Comparison of ENCODE assay signal across 11 mouse cellular contexts in genomic region chr2:35265775-35266174, GRCm38 (mm10). TPM values are rescaled to one million over a fixed set of nuclear protein-coding genes. Genes with fewer than 3 reads are reported as not detected.
DNase-seq lines count a peak whose midpoint lies in the region; ATAC-seq lines count a peak whose summit lies in the region.
"Had no signal": no experiment of that assay in that cellular context is flagged by ENCODE, and none has a peak within 500 bp of the region (broad histone marks: within the 10 kb centered on the region; RNA-seq: fewer than 3 reads in every experiment).

No protein-coding gene starts in this region.

- peaks cover 26% of the 10 kb centered on the region for H3K4me1 ChIP-seq in forebrain, embryonic 10.5 days
- H3K4me1 ChIP-seq in forebrain, embryonic 14.5 days (ENCODE audit: control insufficient read depth, insufficient read depth, low read length): peaks cover 3% of the 10 kb centered on the region; the same call in 1 of the 2 replicates
- peaks cover 65% of the 10 kb centered on the region for H3K4me1 ChIP-seq in heart, embryonic 16.5 days (ENCODE audit: control insufficient read depth, insufficient read depth, low read length)
- H3K4me1 ChIP-seq in limb, embryonic 10.5 days: peaks cover 39% of the 10 kb centered on the region

- DNase-seq in forebrain, embryonic 10.5 days (ENCODE audit: extremely low spot score, low spot score): no peak
- DNase-seq in forebrain, embryonic 14.5 days (ENCODE audit: low spot score): no peak
- no peak for DNase-seq in heart, postnatal 4 days
- DNase-seq in limb, embryonic 10.5 days (ENCODE audit: low spot score): peak; percentile 51
- no peak for DNase-seq in adrenal gland, postnatal 25 days

- H3K27me3 ChIP-seq in forebrain, embryonic 10.5 days (ENCODE audit: poor library complexity, severe bottlenecking): peaks cover 26% of the 10 kb centered on the region
- no peaks in the 10 kb centered on the region for H3K27me3 ChIP-seq in forebrain, embryonic 14.5 days (replicated peaks; ENCODE audit: control insufficient read depth, insufficient read depth, low read length)
- no peaks in the 10 kb centered on the region for H3K27me3 ChIP-seq in heart, embryonic 16.5 days (ENCODE audit: control insufficient read depth, insufficient read depth, low read length)
- H3K27me3 ChIP-seq in limb, embryonic 10.5 days (ENCODE audit: low read depth, poor library complexity, severe bottlenecking): peaks cover 28% of the 10 kb centered on the region; the same call in 1 of the 2 replicates
- H3K27me3 ChIP-seq: neural tube, embryonic 15.5 days had no signal

- no peak overlapping the region for H3K4me2 ChIP-seq in forebrain, embryonic 14.5 days (ENCODE audit: low read length)
- peak overlapping the region; percentile 36; the same call in 1 of the 2 replicates for H3K4me2 ChIP-seq in heart, embryonic 16.5 days (ENCODE audit: low read depth, low read length)
- H3K4me2 ChIP-seq: lung, embryonic 14.5 days; neural tube, embryonic 15.5 days had no signal

- peak overlapping the region; percentile 44; the same call in 1 of the 2 replicates for H3K27ac ChIP-seq in forebrain, embryonic 10.5 days
- no peak overlapping the region for H3K27ac ChIP-seq in forebrain, embryonic 14.5 days (ENCODE audit: low read depth, low read length)
- H3K27ac ChIP-seq in heart, embryonic 16.5 days (ENCODE audit: low read length): peak overlapping the region; percentile 61
- peak overlapping the region; percentile 82 for H3K27ac ChIP-seq in limb, embryonic 10.5 days
- H3K27ac ChIP-seq: hindbrain, postnatal 0 days; neural tube, embryonic 15.5 days had no signal

- H3K36me3 ChIP-seq in forebrain, embryonic 10.5 days (replicated peaks): no peaks in the 10 kb centered on the region
- H3K36me3 ChIP-seq in forebrain, embryonic 14.5 days (ENCODE audit: control insufficient read depth, insufficient read depth, low read length): no peaks in the 10 kb centered on the region
- H3K36me3 ChIP-seq in heart, embryonic 16.5 days (ENCODE audit: control insufficient read depth, insufficient read depth): no peaks in the 10 kb centered on the region
- H3K36me3 ChIP-seq in limb, embryonic 10.5 days: no peaks in the 10 kb centered on the region
- H3K36me3 ChIP-seq: neural tube, embryonic 15.5 days had no signal

- no peak overlapping the region for H3K4me3 ChIP-seq in forebrain, embryonic 10.5 days
- H3K4me3 ChIP-seq in forebrain, embryonic 14.5 days (ENCODE audit: low read depth, low read length): no peak overlapping the region
- no peak overlapping the region; the same call in 1 of the 2 replicates for H3K4me3 ChIP-seq in heart, embryonic 16.5 days (ENCODE audit: low read length)
- H3K4me3 ChIP-seq in limb, embryonic 10.5 days: no peak overlapping the region
- H3K4me3 ChIP-seq: neural tube, embryonic 15.5 days had no signal

- WGBS in forebrain, embryonic 10.5 days: 89% methylated on average over 8 of the region's 8 CpGs
- WGBS in forebrain, embryonic 14.5 days: 88% methylated on average over 8 of the region's 8 CpGs
- WGBS in heart, embryonic 16.5 days: 64% methylated on average over 8 of the region's 8 CpGs
- 69% methylated on average over 8 of the region's 8 CpGs for WGBS in limb, embryonic 10.5 days

- no peak overlapping the region for H3K9ac ChIP-seq in forebrain, embryonic 14.5 days (ENCODE audit: low read length)
- peak overlapping the region; percentile 53; the same call in 1 of the 2 replicates for H3K9ac ChIP-seq in heart, embryonic 16.5 days (ENCODE audit: low read length)
- H3K9ac ChIP-seq: lung, embryonic 14.5 days; neural tube, embryonic 15.5 days had no signal

- ATAC-seq in forebrain, embryonic 14.5 days: no peak
- ATAC-seq in heart, embryonic 16.5 days (replicated peaks; ENCODE audit: extremely low read depth, insufficient read depth, low FRiP score): no peak
- ATAC-seq in CD4-positive, CD25-positive, alpha-beta regulatory T cell, adult 4 months: peak; percentile 17
- ATAC-seq in activated CD4-positive, CD25-positive, alpha-beta regulatory T cell, adult 4 months: no peak

- H3K9me3 ChIP-seq in forebrain, embryonic 10.5 days: no peaks in the 10 kb centered on the region
- no peaks in the 10 kb centered on the region for H3K9me3 ChIP-seq in forebrain, embryonic 14.5 days (replicated peaks; ENCODE audit: control insufficient read depth, low read length)
- H3K9me3 ChIP-seq in heart, embryonic 16.5 days (replicated peaks; ENCODE audit: control insufficient read depth, low read length): no peaks in the 10 kb centered on the region
- no peaks in the 10 kb centered on the region for H3K9me3 ChIP-seq in limb, embryonic 10.5 days (replicated peaks)
- H3K9me3 ChIP-seq: neural tube, embryonic 15.5 days had no signal

RNA-seq across cellular contexts. Expression of gene Gsn, which starts 9.6 kb away (rescaled TPM):
- 14.6 and 15.5 TPM in 2 replicates for polyA plus RNA-seq in forebrain, embryonic 10.5 days (2016; fragmentation: Nextera tagmentation; extraction: Ambion mirVana)
- polyA plus RNA-seq in forebrain, embryonic 14.5 days (2014; fragmentation: Nextera tagmentation; extraction: Ambion mirVana): 22.5 and 25.0 TPM in 2 replicates
- polyA plus RNA-seq in heart, embryonic 16.5 days (2015; fragmentation: Nextera tagmentation; extraction: Ambion mirVana): 348 and 376 TPM in 2 replicates
- 100 to 1,000 TPM; 164 to 171 TPM for total RNA-seq in heart, postnatal 4 days (2021)
- polyA plus RNA-seq in CD4-positive, CD25-positive, alpha-beta regulatory T cell, adult 4 months (2017; shearing (Covaris generic)): 10 to 100 TPM; 27.3 to 33.1 TPM
- 9.5 and 19.7 TPM in 2 replicates for polyA plus RNA-seq in limb, embryonic 10.5 days (2016; fragmentation: Nextera tagmentation; extraction: Ambion mirVana)
- 181 and 185 TPM in 2 replicates for total RNA-seq in adrenal gland, postnatal 25 days (2021)
- polyA plus RNA-seq in activated CD4-positive, CD25-positive, alpha-beta regulatory T cell, adult 4 months (2017; shearing (Covaris generic)): 10 to 100 TPM; 27.2 to 28.3 TPM

Comparison
In these comparisons a context has a peak if more than half of its experiments do, and no peak if none do; other contexts are left out.
1. RNA of gene Gsn, which starts 9.6 kb away (polyA plus RNA-seq): 348 to 376 TPM in heart, embryonic 16.5 days; 27.3 to 33.1 TPM in CD4-positive, CD25-positive, alpha-beta regulatory T cell, adult 4 months, 27.2 to 28.3 TPM in activated CD4-positive, CD25-positive, alpha-beta regulatory T cell, adult 4 months, 22.5 to 25.0 TPM in forebrain, embryonic 14.5 days, 9.5 to 19.7 TPM in limb, embryonic 10.5 days and 14.6 to 15.5 TPM in forebrain, embryonic 10.5 days; every median in the first group is over 10 times any median in the second.